Mouse (Mus musculus) limb, embryonic 10.5 days (tissue): ENCODE data around the gene Sema6d. TPM values are rescaled to one million over a fixed set of nuclear protein-coding genes. Genes with fewer than 3 reads are reported as not detected.

Experiments
- DNase-seq: peaks from one replicate; pipeline ENCODE4 v3.0.0-alpha.2; 2017; ENCODE audit warnings: low spot score
- H3K27ac ChIP-seq: fragments of 300-500 bp; sonication (generic); 2 replicates; pipeline ENCODE4 v1.5.1; 2016; ENCODE audit warnings: mild to moderate bottlenecking
- H3K27me3 ChIP-seq: fragments of 300-500 bp; sonication (generic); 2 replicates; pipeline ENCODE4 v1.6.1; 2016; ENCODE audit warnings: low read depth, mild to moderate bottlenecking; ENCODE audit not compliant: poor library complexity, severe bottlenecking
- H3K36me3 ChIP-seq: fragments of 300-500 bp; sonication (generic); 2 replicates; pipeline ENCODE4 v1.6.1; 2016; ENCODE audit warnings: mild to moderate bottlenecking, moderate library complexity
- H3K4me1 ChIP-seq: fragments of 300-500 bp; sonication (generic); 2 replicates; pipeline ENCODE4 v1.6.1; 2016
- H3K4me3 ChIP-seq: fragments of 300-500 bp; sonication (generic); 2 replicates; pipeline ENCODE4 v1.5.1; 2016; ENCODE audit warnings: mild to moderate bottlenecking, moderate library complexity
- H3K9me3 ChIP-seq: fragments of 300-500 bp; sonication (generic); replicated peaks from 2 replicates; pipeline ENCODE4 v1.6.1; 2016; ENCODE audit warnings: mild to moderate bottlenecking
- WGBS: fragments of 180-500 bp; shearing (Covaris S2); methylation state at CpG from one replicate; pipeline ENCODE4 v1.1.7; 2016; 5-methylcytosine and 5-hydroxymethylcytosine counted together
- polyA plus RNA-seq: library from polyadenylated mRNA; unstranded; fragments of >200 nt; fragmentation: Nextera tagmentation; extraction: Ambion mirVana; gene quantifications from 2 replicates; pipeline ENCODE4 v1.2.1, GENCODE M21; 2016

Sema6d gene
- polyA plus RNA-seq, 1 experiment from 2014 or later: 4.5 TPM

- Histone ChIP-seq H3K27me3 (no peaks in the 10 kb centered on the region), H3K9me3 (no peaks in the 10 kb centered on the region), H3K27ac (no peak overlapping the region), H3K36me3 (no peaks in the 10 kb centered on the region), H3K4me3 (no peak overlapping the region), H3K4me1 (no peaks in the 10 kb centered on the region)
- no peak for DNase-seq
- 93% methylated on average over 1 of the region's 1 CpGs for WGBS
Observed at GRCm38 (mm10) chr2:124485761-124486160, 396.0 kb downstream of the Sema6d start.

DNA sequence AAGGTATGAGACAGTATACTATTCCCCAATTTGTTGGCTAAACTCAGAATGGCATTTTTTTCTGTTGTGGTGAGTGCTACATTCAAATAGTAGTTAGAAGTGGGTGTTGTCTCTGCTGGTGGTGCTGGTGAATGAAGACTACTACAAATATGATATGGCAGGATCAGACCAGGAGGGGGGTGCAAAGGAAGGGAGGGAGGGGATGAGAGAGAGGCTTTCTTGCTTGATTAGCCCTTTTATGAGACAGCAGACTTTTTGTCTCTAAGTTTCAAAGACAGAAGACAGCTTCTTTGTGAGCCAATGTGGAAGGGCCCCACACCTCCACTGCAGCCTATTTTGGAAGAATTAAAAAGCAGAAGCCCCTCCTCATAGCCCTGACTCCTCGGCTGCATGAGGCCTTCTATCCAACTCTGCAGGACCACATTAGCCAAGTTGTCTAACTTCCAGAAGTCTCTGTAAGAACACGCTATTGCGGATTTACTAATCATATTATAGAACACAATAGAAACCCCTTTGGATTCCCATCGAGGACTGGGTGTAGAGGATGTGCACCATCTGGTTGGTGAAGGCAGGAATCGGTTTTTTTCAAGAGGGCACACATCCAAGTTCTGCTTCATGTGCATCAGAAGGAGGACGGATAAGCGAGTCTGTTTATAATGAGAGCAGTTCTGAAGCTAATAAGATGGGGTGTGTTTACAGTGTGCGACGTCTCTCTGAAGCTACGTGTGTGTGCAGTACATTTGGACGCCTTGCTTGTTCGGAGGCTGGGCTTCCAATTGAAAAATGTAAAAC lies 400.4 kb downstream of the Sema6d start:
- Histone ChIP-seq H3K4me3 (no peak overlapping the region), H3K27me3 (no peaks in the 10 kb centered on the region), H3K9me3 (no peaks in the 10 kb centered on the region), H3K36me3 (no peaks in the 10 kb centered on the region), H3K27ac (no peak overlapping the region), H3K4me1 (no peaks in the 10 kb centered on the region)
- 94% methylated on average over 12 of the region's 12 CpGs for WGBS
- no peak for DNase-seq

DNA sequence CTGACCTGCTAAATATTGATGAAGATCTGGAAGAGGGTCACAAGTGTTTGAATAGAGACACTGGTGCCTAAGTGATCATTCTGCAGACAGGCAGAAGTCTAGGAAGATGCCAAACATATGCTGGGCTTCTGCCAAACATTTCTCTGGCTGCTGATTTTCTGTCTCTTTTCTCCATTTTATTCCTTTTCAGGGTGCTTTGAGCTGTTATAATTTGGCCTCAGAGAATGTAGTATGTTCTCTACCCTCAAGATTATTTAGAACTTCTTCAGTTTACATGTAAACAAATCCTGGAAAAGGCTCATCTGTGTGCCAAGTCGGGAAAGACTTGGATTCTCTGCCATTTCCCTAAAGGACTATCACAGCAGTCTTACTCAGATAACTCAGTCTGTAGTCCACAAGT lies 406.0 kb downstream of the Sema6d start:
- no peak overlapping the region for H3K4me3 ChIP-seq
- no peaks in the 10 kb centered on the region for H3K36me3 ChIP-seq
- 83% methylated on average over 1 of the region's 1 CpGs for WGBS
- DNase-seq: no peak
- no peaks in the 10 kb centered on the region for H3K27me3 ChIP-seq
- no peaks in the 10 kb centered on the region for H3K9me3 ChIP-seq
- no peaks in the 10 kb centered on the region for H3K4me1 ChIP-seq
- H3K27ac ChIP-seq: no peak overlapping the region

- Histone ChIP-seq H3K9me3 (no peaks in the 10 kb centered on the region), H3K36me3 (no peaks in the 10 kb centered on the region), H3K4me3 (no peak overlapping the region), H3K27me3 (no peaks in the 10 kb centered on the region), H3K4me1 (no peaks in the 10 kb centered on the region), H3K27ac (no peak overlapping the region)
- WGBS: 57% methylated on average over 1 of the region's 1 CpGs
- DNase-seq: no peak
Observed at GRCm38 (mm10) chr2:124499670-124500069, 409.9 kb downstream of the Sema6d start.

DNA sequence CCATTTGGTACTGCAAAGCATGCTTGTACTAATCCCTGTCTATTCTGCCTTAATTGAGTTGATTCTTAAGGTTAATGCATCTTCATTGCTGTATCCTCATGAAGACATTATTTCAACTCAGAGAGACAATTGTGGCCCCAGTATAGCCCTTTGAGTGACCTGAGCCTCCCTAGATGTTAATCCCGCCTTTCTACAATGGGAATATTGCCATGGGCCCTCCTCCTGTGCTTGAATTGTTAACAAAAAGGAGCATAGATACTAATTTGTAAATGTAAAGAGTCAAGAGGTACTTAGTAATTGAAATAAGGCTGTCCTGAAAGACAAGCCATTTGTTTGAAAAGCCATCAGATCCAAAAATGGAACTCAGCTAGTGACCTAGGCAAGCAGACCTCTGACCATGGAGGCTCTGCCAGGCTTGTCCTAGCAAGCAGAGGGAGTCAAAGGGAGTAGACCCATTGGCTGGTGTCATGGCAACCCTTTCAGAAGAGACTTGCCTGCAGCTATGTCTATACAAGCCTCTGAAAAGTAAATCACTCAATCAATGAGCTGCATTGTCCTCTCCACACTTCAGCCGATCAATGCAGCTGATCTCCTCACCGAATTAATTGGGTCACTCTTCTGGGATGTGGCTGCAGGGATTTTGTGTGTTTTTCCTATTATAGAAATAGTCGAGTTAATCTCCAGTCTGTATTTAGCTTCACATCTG lies 416.2 kb downstream of the Sema6d start:
- Histone ChIP-seq H3K4me1 (no peaks in the 10 kb centered on the region), H3K9me3 (no peaks in the 10 kb centered on the region), H3K27ac (no peak overlapping the region), H3K27me3 (no peaks in the 10 kb centered on the region), H3K36me3 (no peaks in the 10 kb centered on the region), H3K4me3 (no peak overlapping the region)
- no peak for DNase-seq
- 88% methylated on average over 4 of the region's 4 CpGs for WGBS

- WGBS: 87% methylated on average over 4 of the region's 4 CpGs
- Histone ChIP-seq H3K4me1 (no peaks in the 10 kb centered on the region), H3K9me3 (no peaks in the 10 kb centered on the region), H3K27me3 (no peaks in the 10 kb centered on the region), H3K27ac (no peak overlapping the region), H3K4me3 (no peak overlapping the region), H3K36me3 (no peaks in the 10 kb centered on the region)
- DNase-seq: no peak
Observed at GRCm38 (mm10) chr2:124507804-124508203, 418.0 kb downstream of the Sema6d start.

- no peak overlapping the region for H3K27ac ChIP-seq
- no peak for DNase-seq
- H3K27me3 ChIP-seq: no peaks in the 10 kb centered on the region
- WGBS: 83% methylated on average over 6 of the region's 6 CpGs
- H3K4me1 ChIP-seq: no peaks in the 10 kb centered on the region
- H3K36me3 ChIP-seq: no peaks in the 10 kb centered on the region
- no peak overlapping the region for H3K4me3 ChIP-seq
- H3K9me3 ChIP-seq: no peaks in the 10 kb centered on the region
Observed at GRCm38 (mm10) chr2:124509479-124509878, 419.7 kb downstream of the Sema6d start.

DNA sequence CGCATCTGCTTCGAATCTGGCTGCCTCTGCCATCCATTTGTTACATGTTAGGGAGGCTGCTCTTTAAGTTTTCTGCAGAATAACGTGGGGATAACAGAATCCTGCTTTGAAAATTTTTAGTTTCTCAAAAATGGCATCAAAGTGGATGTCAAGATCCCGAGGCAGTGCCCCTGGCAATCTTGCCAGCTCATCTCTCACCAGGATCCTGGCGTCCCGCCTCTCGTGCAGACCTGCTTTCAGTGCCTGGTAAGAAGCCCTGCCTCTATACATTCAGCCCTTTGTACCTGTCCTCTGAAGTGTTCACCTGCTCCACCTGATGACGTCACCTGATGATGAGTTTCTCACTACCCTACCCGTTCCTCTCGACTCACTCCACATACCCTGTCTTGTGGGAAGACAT lies 422.1 kb downstream of the Sema6d start:
- H3K27me3 ChIP-seq: no peaks in the 10 kb centered on the region
- WGBS: 92% methylated on average over 10 of the region's 10 CpGs

GRCm38 (mm10) chr2:124522426-124522825 lies 432.7 kb downstream of the Sema6d start:
- Histone ChIP-seq H3K9me3 (no peaks in the 10 kb centered on the region), H3K27ac (no peak overlapping the region), H3K36me3 (no peaks in the 10 kb centered on the region), H3K4me3 (no peak overlapping the region), H3K4me1 (no peaks in the 10 kb centered on the region), H3K27me3 (no peaks in the 10 kb centered on the region)
- 89% methylated on average over 3 of the region's 3 CpGs for WGBS
- no peak for DNase-seq

More for the DNA sequence above, 422.1 kb downstream of the Sema6d start:
- Histone ChIP-seq H3K9me3 (no peaks in the 10 kb centered on the region), H3K36me3 (no peaks in the 10 kb centered on the region), H3K4me3 (no peak overlapping the region), H3K4me1 (no peaks in the 10 kb centered on the region), H3K27ac (no peak overlapping the region)
- no peak for DNase-seq

DNA sequence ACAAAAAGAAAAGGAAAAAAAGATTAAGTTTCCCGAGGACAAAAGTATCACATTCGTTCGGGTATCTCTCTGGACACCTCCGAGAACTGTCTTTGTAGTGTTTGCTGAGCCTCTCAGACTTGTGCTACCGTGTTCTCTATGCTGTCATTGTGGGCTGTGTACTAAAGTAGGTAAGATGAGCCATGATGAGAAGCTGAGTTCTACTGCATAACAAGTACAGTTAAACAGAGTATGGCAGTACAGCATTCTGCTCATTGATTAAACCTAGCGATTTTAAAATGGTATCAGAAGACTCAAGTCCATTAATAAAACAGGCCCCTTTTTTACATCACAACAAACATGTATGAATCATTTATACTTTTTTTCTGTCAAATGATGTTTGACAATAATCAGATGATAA lies 433.9 kb downstream of the Sema6d start:
- Histone ChIP-seq H3K4me1 (no peaks in the 10 kb centered on the region), H3K27ac (no peak overlapping the region), H3K9me3 (no peaks in the 10 kb centered on the region), H3K4me3 (no peak overlapping the region), H3K27me3 (no peaks in the 10 kb centered on the region), H3K36me3 (no peaks in the 10 kb centered on the region)
- 92% methylated on average over 6 of the region's 6 CpGs for WGBS
- no peak for DNase-seq

- Histone ChIP-seq H3K27ac (no peak overlapping the region), H3K4me3 (no peak overlapping the region), H3K36me3 (no peaks in the 10 kb centered on the region), H3K27me3 (no peaks in the 10 kb centered on the region), H3K4me1 (no peaks in the 10 kb centered on the region), H3K9me3 (no peaks in the 10 kb centered on the region)
- DNase-seq: no peak
- 90% methylated on average over 3 of the region's 3 CpGs for WGBS
Observed at GRCm38 (mm10) chr2:124524167-124524566, 434.4 kb downstream of the Sema6d start.

GRCm38 (mm10) chr2:124527641-124528040 lies 437.9 kb downstream of the Sema6d start:
- H3K36me3 ChIP-seq: no peaks in the 10 kb centered on the region
- H3K9me3 ChIP-seq: no peaks in the 10 kb centered on the region
- no peaks in the 10 kb centered on the region for H3K27me3 ChIP-seq
- H3K4me1 ChIP-seq: no peaks in the 10 kb centered on the region
- no peak for DNase-seq
- H3K4me3 ChIP-seq: no peak overlapping the region
- WGBS: 94% methylated on average over 3 of the region's 3 CpGs
- no peak overlapping the region for H3K27ac ChIP-seq

DNA sequence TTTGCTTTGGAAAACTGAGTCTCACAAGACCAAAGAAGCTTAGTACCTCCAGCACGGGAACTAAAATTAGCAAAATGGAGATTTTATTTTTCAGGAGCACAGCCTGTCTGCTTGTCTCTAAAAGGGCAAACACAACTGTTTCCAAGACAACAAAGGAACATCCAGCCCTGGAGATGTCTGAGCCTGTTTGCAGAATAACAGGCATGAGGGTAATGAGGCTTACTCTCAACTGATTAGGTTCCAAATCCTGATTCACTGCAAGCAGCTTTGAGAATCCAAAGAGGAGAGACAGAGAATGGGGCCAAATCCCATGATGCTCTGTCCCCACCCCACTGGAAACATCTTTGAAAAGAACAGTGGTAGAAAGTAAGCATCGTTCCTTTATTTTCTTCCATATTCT lies 440.7 kb downstream of the Sema6d start:
- Histone ChIP-seq H3K27me3 (no peaks in the 10 kb centered on the region), H3K4me1 (no peaks in the 10 kb centered on the region), H3K36me3 (no peaks in the 10 kb centered on the region), H3K27ac (no peak overlapping the region), H3K4me3 (no peak overlapping the region), H3K9me3 (no peaks in the 10 kb centered on the region)
- 93% methylated on average over 2 of the region's 2 CpGs for WGBS
- DNase-seq: no peak
